20 mouse cellular contexts compared by ENCODE assay signal in the genomic region with DNA sequence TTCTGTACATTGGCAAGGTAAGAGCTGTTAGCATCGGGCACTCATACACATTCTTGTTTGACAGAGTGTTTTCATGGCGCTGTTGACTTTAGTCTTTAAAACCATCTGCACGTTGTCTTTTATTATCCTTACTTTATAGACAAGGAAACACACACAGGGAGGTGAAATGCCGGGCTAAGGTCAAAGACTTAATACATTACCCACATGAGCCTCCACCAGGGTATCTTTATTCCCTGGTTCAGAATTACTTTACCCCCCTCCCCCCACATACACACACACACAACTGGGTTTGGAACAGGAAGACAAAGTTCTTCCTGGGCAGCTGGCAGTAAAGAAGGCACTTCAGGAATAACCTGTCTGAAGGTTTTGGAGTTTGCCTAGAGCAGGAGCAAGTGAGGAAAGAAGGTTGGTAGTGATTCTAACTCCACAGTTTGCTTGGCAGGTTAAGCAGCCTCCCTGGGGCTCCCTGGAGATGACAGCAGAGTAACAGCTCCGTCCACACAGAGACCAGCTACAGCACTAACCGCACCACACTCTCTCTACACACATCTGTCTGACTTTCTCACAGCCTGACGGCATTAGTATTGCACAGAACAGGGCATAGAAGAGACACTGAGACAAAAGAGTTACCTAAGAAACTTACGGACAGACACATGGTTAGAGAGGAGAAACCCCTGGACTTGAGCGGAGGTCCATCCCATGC.
"Had no signal": no experiment of that assay in that cellular context is flagged by ENCODE, and none has a peak within 500 bp of the region (broad histone marks: within the 10 kb centered on the region; RNA-seq: fewer than 3 reads in every experiment).

No protein-coding gene starts in this region.

- H3K4me3 ChIP-seq: liver, embryonic 15.5 days; lung, embryonic 15.5 days; megakaryocyte, embryonic 14.5 days; midbrain, embryonic 10.5 days; midbrain, embryonic 12.5 days; myocyte; neural tube, embryonic 12.5 days had no signal

- H3K4me1 ChIP-seq: liver, embryonic 15.5 days; lung, embryonic 15.5 days; megakaryocyte, embryonic 14.5 days; midbrain, embryonic 12.5 days; neural tube, embryonic 12.5 days had no signal

- H3K27ac ChIP-seq: liver, embryonic 15.5 days; lung, embryonic 15.5 days; macrophage; midbrain, embryonic 10.5 days; midbrain, embryonic 12.5 days; neural tube, embryonic 12.5 days had no signal

- H3K4me2 ChIP-seq: liver, embryonic 15.5 days; lung, embryonic 15.5 days; midbrain, embryonic 12.5 days; neural tube, embryonic 12.5 days had no signal

- H3K27me3 ChIP-seq: lung, embryonic 15.5 days; megakaryocyte, embryonic 14.5 days; midbrain, embryonic 12.5 days; neural tube, embryonic 12.5 days had no signal

- H3K9me3 ChIP-seq: liver, embryonic 15.5 days; lung, embryonic 15.5 days; megakaryocyte, embryonic 14.5 days; midbrain, embryonic 10.5 days; midbrain, embryonic 12.5 days; neural tube, embryonic 12.5 days had no signal

- H3K36me3 ChIP-seq: liver, embryonic 15.5 days; lung, embryonic 15.5 days; midbrain, embryonic 10.5 days; midbrain, embryonic 12.5 days; neural tube, embryonic 12.5 days had no signal

- DNase-seq: liver, postnatal 0 days; lung, adult 2 months; lung, postnatal 14 days; lung, postnatal 36 days; midbrain, embryonic 14.5 days; right cerebral cortex, postnatal 14 days; spleen, adult 18-20 months; thymus, adult 2 months; thymus, postnatal 14 days; thymus, postnatal 36 days had no signal

- H3K9ac ChIP-seq: liver, embryonic 15.5 days; liver, postnatal 0 days; lung, embryonic 15.5 days; midbrain, embryonic 12.5 days; neural tube, embryonic 12.5 days had no signal

- ATAC-seq: liver, postnatal 0 days; lung, postnatal 0 days; midbrain, embryonic 16.5 days had no signal
